Mouse (Mus musculus): ENCODE measurements around the gene Itprip.
"Not testable (repeated sequence)": the region's sequence is repeated elsewhere in the genome, so short reads cannot be mapped to it uniquely, and the experiment has no call there.

DNA sequence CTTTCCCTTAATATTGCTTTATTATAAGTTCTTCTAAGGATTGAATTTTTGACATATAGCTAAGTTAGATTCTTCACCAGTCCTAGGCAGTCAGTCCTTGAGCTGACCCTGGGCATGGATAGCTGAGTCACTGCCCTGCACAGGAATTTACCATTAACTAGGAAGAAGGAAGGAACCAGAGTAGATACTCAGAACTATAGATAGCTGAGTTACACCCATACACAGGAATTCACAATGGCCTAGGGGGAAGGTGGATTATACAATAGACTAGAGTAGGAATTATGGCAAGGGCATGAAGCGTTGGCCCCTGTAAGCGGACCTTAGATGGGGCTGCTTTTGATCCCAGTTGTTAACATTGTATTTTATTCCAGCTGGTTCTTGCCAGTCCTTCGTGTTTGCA is 67.0 kb downstream of the Itprip start:
- not testable (repeated sequence) for TF ChIP-seq CTCF, POLR2A (IDR thresholded peaks at IDR 0.05; ENCODE audit: extremely low read depth, insufficient read depth, low read length)

Data from cortical plate, adult 2 months (tissue).